Mouse (Mus musculus) subcutaneous adipose tissue, adult 2 months (tissue): ENCODE results near the gene Dpp3. TPM values are rescaled to one million over a fixed set of nuclear protein-coding genes. Genes with fewer than 3 reads are reported as not detected.

Experiments used
- polyA plus RNA-seq: library from polyadenylated mRNA; depleted of rRNA; stranded (reverse); fragments of >200 nt; gene quantifications from 2 replicates; pipeline ENCODE4 v1.2.3, GENCODE M21; 2012; ENCODE audit warnings: low replicate concordance; rRNA removed

Dpp3 gene
- 75.1 and 132 TPM in 2 replicates for polyA plus RNA-seq

DNA sequence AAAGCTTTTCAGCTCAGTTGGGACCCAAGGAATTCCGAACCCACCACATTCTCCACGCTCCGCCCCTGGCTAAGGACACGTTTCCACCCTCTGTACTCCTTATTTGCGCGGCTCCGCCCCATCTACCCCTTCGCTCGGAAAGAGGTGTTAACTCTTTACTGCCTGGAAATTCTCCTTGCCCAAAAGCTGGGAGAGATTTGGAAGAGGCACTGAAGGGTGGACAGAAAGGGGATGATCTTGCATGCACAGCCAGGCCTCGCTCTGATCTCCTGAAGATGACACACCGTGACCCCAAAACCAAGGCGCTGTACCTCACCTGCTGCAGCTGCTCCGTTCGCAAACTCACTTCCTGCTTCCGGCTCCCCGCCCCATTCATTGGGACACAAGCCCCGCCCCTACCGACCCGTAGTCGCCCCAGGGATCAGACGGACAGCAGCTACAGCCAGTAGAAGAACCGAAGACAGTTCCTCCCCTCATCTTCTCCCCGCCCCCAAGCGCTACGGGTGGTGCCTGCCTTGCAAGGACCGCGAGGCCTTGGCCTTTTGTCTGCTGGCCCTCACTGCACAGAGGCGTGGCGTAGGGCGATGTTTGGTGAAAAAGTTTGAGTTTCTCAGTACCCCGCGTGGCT is at the start of gene Dpp3:
Dpp3 (minus strand) TSS at position 384 of the 628 bp plus-strand sequence.

DNA sequence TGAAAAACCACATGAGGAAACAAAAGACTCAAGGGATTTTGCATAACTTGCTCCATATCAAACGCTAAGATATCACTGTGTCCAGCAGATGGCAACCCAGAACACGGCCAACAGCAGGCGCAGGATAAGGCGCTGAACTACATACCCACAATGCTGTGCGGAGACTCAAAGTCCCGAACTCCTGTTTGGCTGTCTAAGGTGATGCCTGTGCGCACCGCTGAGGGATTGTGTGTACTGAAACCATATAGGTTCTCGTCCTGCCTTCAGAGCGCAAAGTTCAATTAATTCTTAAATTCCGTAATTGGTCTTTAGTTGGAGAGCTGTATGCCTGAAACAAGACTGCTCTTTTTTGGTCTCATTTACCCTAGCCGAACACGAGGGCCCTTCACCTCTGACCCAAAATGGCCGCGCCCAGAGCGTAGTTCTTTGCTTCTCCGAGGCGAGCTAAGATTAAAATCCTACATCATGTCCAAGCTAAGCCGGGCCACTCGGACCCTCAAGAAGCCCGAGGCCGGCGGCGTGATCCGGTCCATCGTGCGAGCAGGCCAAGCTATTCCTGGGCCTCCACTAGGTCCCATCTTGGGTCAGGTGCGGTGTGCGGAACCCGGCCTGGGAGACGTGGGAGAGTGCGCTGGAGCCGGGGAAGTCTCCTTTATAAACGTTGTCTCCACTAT is 34.0 kb upstream of the Dpp3 start, which contains the start of gene Mrpl11:
Mrpl11 (plus strand) TSS at position 220 of the 674 bp plus-strand sequence.

DNA sequence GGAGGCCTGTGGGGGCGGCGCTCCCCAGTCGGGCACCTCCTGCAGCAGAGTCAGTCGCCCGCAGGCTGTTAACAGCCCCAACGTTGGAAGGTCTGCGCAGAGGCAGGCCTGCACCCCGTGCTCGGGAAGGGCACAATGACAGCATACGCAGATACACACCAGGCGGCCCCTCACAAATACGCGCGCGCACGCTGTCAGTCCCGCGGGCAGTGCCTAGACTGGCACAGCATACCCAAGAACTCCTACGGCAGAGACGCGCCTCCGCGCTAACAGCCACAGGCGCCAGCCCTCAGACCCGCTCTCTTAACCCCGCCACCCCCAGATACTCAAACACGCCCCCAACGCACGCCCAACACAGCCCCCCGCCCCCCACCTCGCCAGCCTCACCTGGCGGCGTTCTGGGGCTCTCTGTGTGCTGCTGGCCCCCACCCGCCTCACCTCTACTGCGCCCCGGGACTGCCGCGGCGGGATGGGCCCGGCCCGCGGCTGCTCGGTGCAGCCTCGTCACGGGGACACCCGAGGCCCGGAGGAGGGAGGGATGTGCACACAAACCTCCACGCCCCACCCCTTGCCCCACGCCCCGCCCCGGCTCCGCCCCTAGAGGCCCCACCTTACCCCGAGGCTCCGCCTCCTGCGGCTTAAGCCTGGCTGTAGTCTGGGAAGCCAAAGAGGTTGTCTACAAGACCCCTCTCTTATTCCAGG is 14.6 kb upstream of the Dpp3 start, which contains the start of gene Peli3:
Peli3 (minus strand) TSS at position 577 of the 702 bp plus-strand sequence.

DNA sequence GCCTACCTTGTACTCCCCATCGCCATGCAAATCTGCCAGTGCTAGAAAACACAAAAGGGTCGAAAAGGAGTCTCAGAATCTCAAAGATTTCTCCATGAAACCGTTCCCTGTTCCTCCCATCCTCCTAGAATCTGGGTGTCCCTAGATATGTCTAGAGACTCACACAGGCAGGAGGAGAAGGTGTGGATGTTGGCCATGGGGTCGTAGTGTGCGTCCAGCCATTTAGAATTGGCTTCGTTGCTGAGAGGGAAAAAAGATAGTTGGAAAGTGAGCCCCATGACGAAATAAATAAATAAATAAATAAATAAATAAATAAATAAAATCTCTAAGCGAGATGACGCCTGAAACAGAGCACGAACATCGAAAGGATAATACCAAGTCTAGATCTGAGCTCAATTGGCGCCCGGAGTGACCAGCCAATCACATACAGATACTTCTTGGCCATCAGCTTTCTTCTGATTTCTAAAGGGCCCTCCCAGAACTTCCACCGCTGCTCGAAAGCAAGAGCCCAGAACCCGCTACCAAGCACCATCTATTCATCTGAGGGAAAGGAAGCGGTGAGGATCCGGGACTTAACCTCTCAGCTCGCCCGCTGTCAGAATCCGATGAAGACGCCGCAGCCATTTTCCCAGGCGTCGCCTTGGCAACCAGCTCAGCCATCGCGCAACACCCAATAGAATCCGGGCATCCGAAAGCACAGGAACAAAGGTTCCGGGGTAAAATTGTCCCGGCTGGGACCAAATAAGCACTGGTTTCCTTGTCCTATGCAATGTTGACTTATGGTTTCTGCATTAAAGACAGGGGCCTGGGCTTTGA is 21.9 kb downstream of the Dpp3 start, which contains the start of gene Bbs1:
Bbs1 (minus strand) TSS at position 650 of the 816 bp plus-strand sequence.

DNA sequence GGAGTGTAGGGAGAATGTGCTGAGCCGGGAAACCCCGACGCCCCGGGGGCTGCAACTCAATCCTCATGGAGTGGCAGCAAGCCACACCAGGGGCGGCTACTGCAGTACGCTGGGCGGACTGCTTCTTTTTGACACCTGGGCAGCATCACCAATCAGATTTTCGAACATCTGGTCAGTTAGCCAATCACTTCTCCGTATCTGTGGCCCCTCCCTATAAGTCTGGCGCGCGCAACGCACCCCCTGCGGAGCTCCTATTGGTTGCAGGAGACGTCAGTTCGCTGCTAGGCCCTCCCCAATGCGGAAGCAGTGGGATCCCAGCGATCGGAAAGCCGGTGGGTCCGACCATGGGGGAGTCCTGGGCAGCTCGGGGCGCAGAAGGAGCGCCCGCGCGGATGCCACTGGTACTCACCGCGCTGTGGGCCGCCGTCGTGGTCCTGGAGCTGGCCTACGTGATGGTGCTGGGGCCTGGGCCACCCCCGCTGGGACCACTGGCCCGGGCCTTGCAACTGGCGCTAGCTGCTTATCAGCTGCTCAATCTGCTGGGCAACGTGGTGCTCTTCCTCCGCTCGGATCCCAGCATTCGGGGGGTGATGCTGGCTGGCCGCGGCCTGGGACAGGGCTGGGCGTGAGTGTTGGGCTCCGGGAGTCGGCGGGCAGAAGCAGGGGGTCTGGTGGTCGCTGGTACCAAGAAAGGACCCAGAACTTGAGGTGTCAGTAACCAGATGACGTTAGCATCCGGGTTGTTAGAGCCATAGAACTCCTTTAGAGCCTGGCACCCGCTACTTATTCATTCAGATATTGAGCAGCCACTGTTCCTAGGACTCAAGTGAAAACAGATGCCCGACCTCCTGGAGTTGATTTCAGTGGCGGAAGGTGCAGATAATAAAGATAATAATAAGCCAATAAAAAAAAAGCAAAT is 49.4 kb downstream of the Dpp3 start, which contains the start of gene Zdhhc24:
Zdhhc24 (plus strand) TSS at position 264 of the 919 bp plus-strand sequence.

DNA sequence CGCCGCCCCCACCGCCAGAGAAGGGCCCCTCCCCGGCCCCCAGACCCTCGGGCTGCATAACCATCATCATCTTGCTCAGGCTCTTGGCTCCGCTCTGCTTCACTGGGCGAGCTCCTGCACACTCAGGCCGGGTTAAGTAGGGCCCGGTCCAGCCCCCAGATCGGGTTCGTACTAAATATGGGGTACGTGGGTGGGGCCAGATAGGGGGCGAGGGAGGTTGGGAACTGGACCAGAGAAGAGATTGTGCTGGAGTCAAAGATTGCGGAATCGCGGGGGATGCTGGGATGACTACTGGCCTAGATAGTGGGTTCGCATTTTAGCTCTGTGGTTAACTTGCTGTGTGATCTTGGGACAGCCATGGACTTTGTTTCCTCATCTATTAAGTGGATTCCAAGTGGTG is 50.3 kb downstream of the Dpp3 start, which contains the start of gene Actn3:
Actn3 (minus strand) TSS at position 125 of the 400 bp plus-strand sequence.

Other genes with a start within 250 kb of the Dpp3 start
- 0.30 and 1.2 TPM in 2 replicates for gene Gm960, start 229.6 kb downstream of the Dpp3 start, polyA plus RNA-seq
- 0.06 and 2.2 TPM in 2 replicates for gene Sptbn2, start 217.1 kb downstream of the Dpp3 start, polyA plus RNA-seq
- gene Rbm4b, start 171.8 kb downstream of the Dpp3 start, polyA plus RNA-seq, result 6.8 and 14.3 TPM in 2 replicates
- gene Rbm4, start 134.4 kb downstream of the Dpp3 start, polyA plus RNA-seq, result 29.6 and 56.3 TPM in 2 replicates
- 11.3 and 18.0 TPM in 2 replicates for gene Gm21992, start 116.7 kb downstream of the Dpp3 start, polyA plus RNA-seq
- gene Rbm14, start 116.7 kb downstream of the Dpp3 start, polyA plus RNA-seq, result 27.1 and 47.6 TPM in 2 replicates
- 46.5 and 55.3 TPM in 2 replicates for gene Ccs, start 89.0 kb downstream of the Dpp3 start, polyA plus RNA-seq
- gene Ccdc87, start 88.9 kb downstream of the Dpp3 start, polyA plus RNA-seq, result 0.13 and 0.16 TPM in 2 replicates
- 105 and 179 TPM in 2 replicates for gene Ctsf, start 73.2 kb downstream of the Dpp3 start, polyA plus RNA-seq
- gene Actn3, start 50.4 kb downstream of the Dpp3 start, polyA plus RNA-seq, result 1.5 and 1.6 TPM in 2 replicates
- gene Zdhhc24, start 49.6 kb downstream of the Dpp3 start, polyA plus RNA-seq, result 28.3 and 28.8 TPM in 2 replicates
- 4.1 and 7.4 TPM in 2 replicates for gene Bbs1, start 21.7 kb downstream of the Dpp3 start, polyA plus RNA-seq
- 5.9 and 11.0 TPM in 2 replicates for gene Peli3, start 14.8 kb upstream of the Dpp3 start, polyA plus RNA-seq
- 32.2 and 40.6 TPM in 2 replicates for gene Mrpl11, start 33.9 kb upstream of the Dpp3 start, polyA plus RNA-seq
- gene Npas4, start 62.0 kb upstream of the Dpp3 start, polyA plus RNA-seq, result 1.3 and 12.3 TPM in 2 replicates
- gene Slc29a2, start 95.6 kb upstream of the Dpp3 start, polyA plus RNA-seq, result 6.3 and 23.7 TPM in 2 replicates
- 47.3 and 48.9 TPM in 2 replicates for gene B4gat1, start 110.5 kb upstream of the Dpp3 start, polyA plus RNA-seq
- gene AC124502.3, start 110.6 kb upstream of the Dpp3 start, polyA plus RNA-seq, result 0.40 and 0.49 TPM in 2 replicates
- 30.7 and 31.8 TPM in 2 replicates for gene Brms1, start 113.1 kb upstream of the Dpp3 start, polyA plus RNA-seq
- gene Rin1, start 122.2 kb upstream of the Dpp3 start, polyA plus RNA-seq, result 7.9 and 14.8 TPM in 2 replicates
- gene Cd248, start 139.8 kb upstream of the Dpp3 start, polyA plus RNA-seq, result 89.6 and 139 TPM in 2 replicates
- gene Tmem151a, start 157.2 kb upstream of the Dpp3 start, polyA plus RNA-seq, result 2.0 and 9.4 TPM in 2 replicates
- 187 and 209 TPM in 2 replicates for gene Yif1a, start 160.3 kb upstream of the Dpp3 start, polyA plus RNA-seq
- 0.57 and 4.0 TPM in 2 replicates for gene Cnih2, start 170.2 kb upstream of the Dpp3 start, polyA plus RNA-seq
- 251 and 376 TPM in 2 replicates for gene Rab1b, start 178.8 kb upstream of the Dpp3 start, polyA plus RNA-seq
- 29.8 and 50.9 TPM in 2 replicates for gene Klc2, start 190.3 kb upstream of the Dpp3 start, polyA plus RNA-seq